Mouse (Mus musculus) embryo, embryonic 10 days (tissue): ENCODE results near the gene Traf1.
A peak's percentile ranks its signal among the peaks of the same experiment; 100 is the strongest.

Experiments
- DNase-seq: peaks from one replicate; pipeline ENCODE4 v3.0.0-alpha.2; 2015; ENCODE audit warnings: low spot score

The Traf1 gene

GRCm38 (mm10) chr2:34901726-34902125 lies 59.8 kb downstream of the Traf1 start:
- DNase-seq: no peak

- no peak for DNase-seq
These were observed 61.2 kb downstream of the Traf1 start for GRCm38 (mm10) chr2:34900412-34900811.

GRCm38 (mm10) chr2:34899682-34900081 lies 61.9 kb downstream of the Traf1 start:
- DNase-seq: no peak

- DNase-seq: peak; percentile 58
These were observed 63.8 kb downstream of the Traf1 start for GRCm38 (mm10) chr2:34897820-34898219.

GRCm38 (mm10) chr2:34896821-34897460 lies 64.6 kb downstream of the Traf1 start:
- no peak for DNase-seq

- no peak for DNase-seq
These were observed 66.0 kb downstream of the Traf1 start for GRCm38 (mm10) chr2:34895503-34896113.

- no peak for DNase-seq
These were observed 67.6 kb downstream of the Traf1 start for GRCm38 (mm10) chr2:34893950-34894349.
